Mouse (Mus musculus): ENCODE data around the gene Nrip1.

The Nrip1 gene

GRCm38 (mm10) chr16:76276271-76276670 lies 97.4 kb downstream of the Nrip1 start:
- DNase-seq (ENCODE audit: low spot score) = no peak

GRCm38 (mm10) chr16:76275584-76275983 lies 98.0 kb downstream of the Nrip1 start:
- no peak for DNase-seq (ENCODE audit: low spot score)

GRCm38 (mm10) chr16:76275166-76275565 lies 98.5 kb downstream of the Nrip1 start:
- no peak for DNase-seq (ENCODE audit: low spot score)

DNA sequence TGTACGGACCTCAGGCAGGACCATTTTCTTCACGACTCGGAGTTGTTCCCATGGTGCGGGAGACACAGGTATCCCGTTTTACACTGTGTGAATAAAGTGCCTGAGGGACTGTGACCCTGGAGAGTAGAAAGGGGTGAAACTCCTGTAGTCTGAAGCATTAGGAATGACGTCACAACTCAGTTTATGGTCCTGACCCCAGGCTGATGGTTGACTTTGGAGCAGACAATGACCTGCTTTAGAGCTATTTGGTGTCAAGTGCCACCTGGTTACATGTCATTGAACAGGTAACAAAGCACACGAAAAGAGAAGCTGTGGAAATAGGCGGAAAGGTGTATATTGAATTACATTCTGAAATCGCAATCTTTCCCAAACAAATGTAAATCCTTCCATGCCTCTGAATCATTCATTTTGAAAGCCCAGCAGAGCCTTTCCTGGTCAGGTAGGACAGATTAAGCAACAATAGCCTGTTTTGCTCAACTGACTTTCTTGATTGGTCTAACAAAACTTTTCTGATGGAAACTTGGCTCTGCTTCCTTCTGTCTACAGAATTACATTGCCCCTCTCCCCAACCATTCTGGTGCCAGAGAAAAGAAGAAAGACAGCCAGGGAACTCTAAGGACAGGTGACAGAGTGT lies 106.9 kb downstream of the Nrip1 start:
- no peak for DNase-seq (ENCODE audit: low spot score)

DNA sequence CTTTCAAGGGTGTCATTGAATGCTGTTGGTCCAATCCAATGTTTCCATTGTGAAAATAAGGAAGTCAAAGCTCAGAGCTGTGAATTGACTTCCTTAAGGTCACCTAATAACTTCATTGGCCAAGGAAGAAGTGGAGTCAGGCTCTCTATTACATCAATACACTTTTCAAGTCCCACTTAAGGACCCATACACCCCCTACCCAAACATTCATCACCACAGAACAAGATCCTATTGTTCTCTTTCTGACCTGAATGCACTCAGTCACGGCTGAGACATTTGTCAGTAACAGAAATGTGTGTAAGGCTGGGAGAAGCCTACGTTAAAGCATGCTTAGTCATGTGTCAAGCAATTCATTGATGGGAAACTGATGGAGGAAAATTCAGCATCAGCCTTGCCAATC lies 107.8 kb downstream of the Nrip1 start:
- no peak for DNase-seq (ENCODE audit: low spot score)

DNA sequence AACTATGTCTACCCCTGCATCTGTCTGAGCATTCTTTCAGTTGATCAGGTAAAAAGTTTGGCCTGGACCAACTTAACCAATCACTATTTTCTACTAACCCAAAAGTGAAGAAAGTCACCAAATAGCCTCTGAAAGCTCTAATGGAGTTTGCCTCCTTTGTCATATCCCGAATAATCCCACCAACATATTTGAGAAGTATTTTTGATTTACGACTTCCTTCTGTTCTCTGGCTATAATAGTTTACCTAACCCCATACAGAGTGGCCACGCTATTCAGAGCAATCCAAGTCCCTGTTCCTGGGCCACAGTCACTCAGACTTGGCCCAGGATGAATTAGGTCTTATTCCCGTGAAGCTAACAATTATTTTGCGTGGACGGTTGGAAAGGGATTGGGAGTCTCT lies 108.3 kb downstream of the Nrip1 start:
- DNase-seq (ENCODE audit: low spot score) = no peak

DNA sequence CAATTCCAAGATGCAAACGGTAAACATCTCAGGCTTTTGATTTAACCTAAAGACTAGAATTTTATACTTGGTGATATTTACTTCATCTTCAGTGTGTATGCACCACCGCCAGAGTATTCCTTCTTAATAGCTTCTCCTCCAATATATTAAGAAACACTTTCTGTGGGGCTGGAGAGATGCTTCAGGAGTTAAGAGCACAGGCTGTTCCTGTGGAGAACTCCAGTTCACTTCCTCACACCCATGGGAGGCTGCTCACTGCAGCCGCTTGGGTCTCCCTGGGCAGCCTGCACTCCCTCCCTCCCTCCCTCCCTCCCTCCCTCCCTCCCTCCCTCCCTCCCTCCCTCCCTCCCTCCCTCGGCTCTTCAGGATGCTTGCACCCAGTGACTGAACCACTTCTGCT lies 110.2 kb downstream of the Nrip1 start:
- DNase-seq (ENCODE audit: low spot score) = no peak

GRCm38 (mm10) chr16:76260296-76260695 lies 113.3 kb downstream of the Nrip1 start:
- DNase-seq (ENCODE audit: low spot score) = no peak

- DNase-seq (ENCODE audit: low spot score) = no peak
Observed at GRCm38 (mm10) chr16:76251826-76252225, 121.8 kb downstream of the Nrip1 start.

DNA sequence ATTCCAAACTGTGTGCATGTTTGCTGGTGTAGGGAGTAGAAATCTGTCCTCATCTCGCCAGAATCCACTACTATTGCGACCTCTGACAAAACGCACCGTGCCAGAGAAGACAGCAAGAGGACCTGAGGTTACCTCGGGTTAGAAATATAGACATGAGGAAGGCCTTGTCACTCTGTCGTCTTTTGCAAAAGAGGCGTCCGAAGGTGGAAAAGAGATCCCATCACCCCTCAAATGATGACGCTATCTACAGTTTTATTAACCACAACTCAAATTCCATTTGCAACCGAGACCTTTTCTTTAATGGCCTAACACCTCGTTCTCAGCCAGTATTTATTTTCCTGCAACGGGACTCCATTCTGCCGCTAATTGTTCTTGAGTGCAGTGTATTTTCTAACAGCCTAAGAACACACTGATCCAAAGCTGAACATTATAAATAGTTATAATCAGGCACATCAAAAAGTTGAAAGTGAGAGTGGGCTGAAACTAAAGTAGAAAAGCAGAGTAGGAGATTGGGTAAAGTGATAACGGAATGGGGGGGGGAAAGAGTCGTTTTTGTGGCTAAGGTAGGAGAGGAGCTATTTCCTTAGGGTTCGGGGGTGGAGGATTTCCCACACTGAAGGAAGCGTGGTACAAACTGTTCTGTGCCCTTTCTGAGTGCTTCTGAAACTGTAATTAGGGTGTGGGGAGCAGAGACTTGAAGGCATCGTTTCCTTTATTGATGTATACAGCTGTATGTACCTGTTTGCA lies 124.1 kb downstream of the Nrip1 start:
- no peak for DNase-seq (ENCODE audit: low spot score)

GRCm38 (mm10) chr16:76242850-76243249 lies 130.8 kb downstream of the Nrip1 start:
- no peak for DNase-seq (ENCODE audit: low spot score)

GRCm38 (mm10) chr16:76241266-76241665 lies 132.4 kb downstream of the Nrip1 start:
- no peak for DNase-seq (ENCODE audit: low spot score)

- no peak for DNase-seq (ENCODE audit: low spot score)
Observed at GRCm38 (mm10) chr16:76239353-76239752, 134.3 kb downstream of the Nrip1 start.

- DNase-seq (ENCODE audit: low spot score) = no peak
Observed at GRCm38 (mm10) chr16:76238784-76239183, 134.8 kb downstream of the Nrip1 start.
